Mouse (Mus musculus): Measurements from ENCODE around the gene Tmbim4.
"Not testable (repeated sequence)": the region's sequence is repeated elsewhere in the genome, so short reads cannot be mapped to it uniquely, and the experiment has no call there.

The Tmbim4 gene

GRCm38 (mm10) chr10:120197061-120197835 lies 4.1 kb upstream of the Tmbim4 start:
- DNase-seq (ENCODE audit: low read depth, low spot score): peak; percentile 84

GRCm38 (mm10) chr10:120201961-120202402 lies 592 bp downstream of the Tmbim4 start, which contains the start of gene Irak3:
Gene Irak3 (minus strand): TSS chr10:120202130.
- DNase-seq (ENCODE audit: low read depth, low spot score): peak; percentile 82

- DNase-seq (ENCODE audit: low read depth, low spot score): no peak
Observed at GRCm38 (mm10) chr10:120202467-120203250, 1.3 kb downstream of the Tmbim4 start.

GRCm38 (mm10) chr10:120204591-120205210 lies 3.3 kb downstream of the Tmbim4 start:
- DNase-seq (ENCODE audit: low read depth, low spot score): peak; percentile 12

GRCm38 (mm10) chr10:120208015-120208414 lies 6.6 kb downstream of the Tmbim4 start:
- no peak for DNase-seq (ENCODE audit: low read depth, low spot score)

GRCm38 (mm10) chr10:120208575-120209538 lies 7.5 kb downstream of the Tmbim4 start:
- peak; percentile 96 for DNase-seq (ENCODE audit: low read depth, low spot score)

GRCm38 (mm10) chr10:120209539-120209925 lies 8.1 kb downstream of the Tmbim4 start:
- DNase-seq (ENCODE audit: low read depth, low spot score): no peak

- DNase-seq (ENCODE audit: low read depth, low spot score): no peak
Observed at GRCm38 (mm10) chr10:120210096-120210495, 8.7 kb downstream of the Tmbim4 start.

- DNase-seq (ENCODE audit: low read depth, low spot score): not testable (repeated sequence)
Observed at GRCm38 (mm10) chr10:120217099-120217498, 15.7 kb downstream of the Tmbim4 start.

GRCm38 (mm10) chr10:120218996-120219395 lies 17.6 kb downstream of the Tmbim4 start:
- DNase-seq (ENCODE audit: low read depth, low spot score): no peak

- DNase-seq (ENCODE audit: low read depth, low spot score): no peak
Observed at GRCm38 (mm10) chr10:120219578-120220359, 18.4 kb downstream of the Tmbim4 start.

- no peak for DNase-seq (ENCODE audit: low read depth, low spot score)
Observed at GRCm38 (mm10) chr10:120220776-120221175, 19.4 kb downstream of the Tmbim4 start.

- peak; percentile 94 for DNase-seq (ENCODE audit: low read depth, low spot score)
Observed at GRCm38 (mm10) chr10:120226871-120227661, 25.7 kb downstream of the Tmbim4 start, which contains the start of gene Llph. Gene Llph (plus strand): TSS chr10:120227070.

GRCm38 (mm10) chr10:120231718-120232117 lies 30.3 kb downstream of the Tmbim4 start:
- DNase-seq (ENCODE audit: low read depth, low spot score): peak; percentile 70

GRCm38 (mm10) chr10:120233655-120234367 lies 32.4 kb downstream of the Tmbim4 start:
- DNase-seq (ENCODE audit: low read depth, low spot score): peak; percentile 82

- DNase-seq (ENCODE audit: low read depth, low spot score): no peak
Observed at GRCm38 (mm10) chr10:120236855-120237254, 35.5 kb downstream of the Tmbim4 start.

- no peak for DNase-seq (ENCODE audit: low read depth, low spot score)
Observed at GRCm38 (mm10) chr10:120238241-120238640, 36.9 kb downstream of the Tmbim4 start.

- DNase-seq (ENCODE audit: low read depth, low spot score): no peak
Observed at GRCm38 (mm10) chr10:120239476-120239875, 38.1 kb downstream of the Tmbim4 start.

GRCm38 (mm10) chr10:120242421-120242820 lies 41.0 kb downstream of the Tmbim4 start:
- no peak for DNase-seq (ENCODE audit: low read depth, low spot score)
